Mouse (Mus musculus): Measurements from ENCODE around the gene Stard7. TPM values are rescaled to one million over a fixed set of nuclear protein-coding genes. Genes with fewer than 3 reads are reported as not detected.

Gene Stard7
- polyA plus RNA-seq (2015; fragmentation: Nextera tagmentation; extraction: Ambion mirVana): 88.4 and 92.5 TPM in 2 replicates

- Histone ChIP-seq H3K27ac (replicated peaks) (peak within 1 kb of the TSS; percentile 95), H3K4me2 (peak within 1 kb of the TSS; percentile 91), H3K9ac (peak within 1 kb of the TSS; percentile 96), H3K4me3 (peak within 1 kb of the TSS; percentile 98), H3K4me1 (replicated peaks) (peaks cover 32% of the 10 kb centered on the region), H3K9me3 (no peaks in the 10 kb centered on the region), H3K36me3 (no peaks in the 10 kb centered on the region), H3K27me3 (no peaks in the 10 kb centered on the region)
- under 1% methylated on average over 49 of the region's 49 CpGs for WGBS
- peak; percentile 98 for ATAC-seq (ENCODE audit: low FRiP score, low read depth)
Observed at GRCm38 (mm10) chr2:127269491-127270299, at the start of gene Stard7. Gene Stard7, plus strand, starts transcription at chr2:127270218.

- peaks cover 93% of the 10 kb centered on the region for H3K36me3 ChIP-seq
- WGBS: 99% methylated on average over 3 of the region's 3 CpGs
- H3K9me3 ChIP-seq: no peaks in the 10 kb centered on the region
- ATAC-seq (ENCODE audit: low FRiP score, low read depth): no peak
- H3K27me3 ChIP-seq: no peaks in the 10 kb centered on the region
- H3K4me2 ChIP-seq: no peak overlapping the region
- H3K9ac ChIP-seq: no peak overlapping the region
- H3K27ac ChIP-seq (replicated peaks): no peak overlapping the region
- H3K4me1 ChIP-seq (replicated peaks): no peaks in the 10 kb centered on the region
- no peak overlapping the region for H3K4me3 ChIP-seq
Observed at GRCm38 (mm10) chr2:127225261-127225660, 44.8 kb upstream of the Stard7 start.

GRCm38 (mm10) chr2:127237897-127238610, 32.0 kb upstream of the Stard7 start:
- 96% methylated on average over 11 of the region's 11 CpGs for WGBS
- Histone ChIP-seq H3K27me3 (no peaks in the 10 kb centered on the region), H3K4me1 (replicated peaks) (no peaks in the 10 kb centered on the region), H3K9ac (no peak overlapping the region), H3K9me3 (no peaks in the 10 kb centered on the region), H3K4me2 (no peak overlapping the region), H3K36me3 (peaks cover 86% of the 10 kb centered on the region), H3K27ac (replicated peaks) (no peak overlapping the region), H3K4me3 (no peak overlapping the region)
- no peak for ATAC-seq (ENCODE audit: low FRiP score, low read depth)

GRCm38 (mm10) chr2:127240065-127240464, 30.0 kb upstream of the Stard7 start:
- H3K27ac ChIP-seq (replicated peaks): no peak overlapping the region
- H3K9me3 ChIP-seq: no peaks in the 10 kb centered on the region
- no peaks in the 10 kb centered on the region for H3K27me3 ChIP-seq
- peaks cover 82% of the 10 kb centered on the region for H3K36me3 ChIP-seq
- WGBS: 90% methylated on average over 2 of the region's 2 CpGs
- H3K4me2 ChIP-seq: no peak overlapping the region
- ATAC-seq (ENCODE audit: low FRiP score, low read depth): no peak
- no peak overlapping the region for H3K4me3 ChIP-seq
- no peak overlapping the region for H3K9ac ChIP-seq
- no peaks in the 10 kb centered on the region for H3K4me1 ChIP-seq (replicated peaks)

- H3K4me2 ChIP-seq: peak within 1 kb of the TSS; percentile 92
- H3K9me3 ChIP-seq: no peaks in the 10 kb centered on the region
- H3K4me3 ChIP-seq: peak within 1 kb of the TSS; percentile 99
- H3K27me3 ChIP-seq: no peaks in the 10 kb centered on the region
- WGBS: under 1% methylated on average over 53 of the region's 53 CpGs
- H3K9ac ChIP-seq: peak within 1 kb of the TSS; percentile 96
- peaks cover 34% of the 10 kb centered on the region for H3K36me3 ChIP-seq
- peaks cover 40% of the 10 kb centered on the region for H3K4me1 ChIP-seq (replicated peaks)
- ATAC-seq (ENCODE audit: low FRiP score, low read depth): peak; percentile 98
- H3K27ac ChIP-seq (replicated peaks): peak within 1 kb of the TSS; percentile 89
Observed at GRCm38 (mm10) chr2:127247592-127248333, 22.3 kb upstream of the Stard7 start, which contains the start of the genes Ciao1 and Tmem127. Gene Ciao1, minus strand, starts transcription at chr2:127247816. Gene Tmem127, plus strand, starts transcription at chr2:127247908.

GRCm38 (mm10) chr2:127248334-127249004, 21.5 kb upstream of the Stard7 start:
- ATAC-seq (ENCODE audit: low FRiP score, low read depth): peak; percentile 36
- Histone ChIP-seq H3K4me3 (peak overlapping the region; percentile 99), H3K27me3 (no peaks in the 10 kb centered on the region), H3K27ac (replicated peaks) (peak overlapping the region; percentile 89), H3K9me3 (no peaks in the 10 kb centered on the region), H3K4me1 (replicated peaks) (peaks cover 40% of the 10 kb centered on the region), H3K9ac (peak overlapping the region; percentile 96), H3K36me3 (peaks cover 28% of the 10 kb centered on the region), H3K4me2 (peak overlapping the region; percentile 92)
- under 1% methylated on average over 39 of the region's 39 CpGs for WGBS

GRCm38 (mm10) chr2:127250291-127251008, 19.6 kb upstream of the Stard7 start:
- H3K4me1 ChIP-seq (replicated peaks): peaks cover 40% of the 10 kb centered on the region
- no peak overlapping the region for H3K27ac ChIP-seq (replicated peaks)
- H3K36me3 ChIP-seq: peaks cover 11% of the 10 kb centered on the region
- no peak overlapping the region for H3K9ac ChIP-seq
- no peak for ATAC-seq (ENCODE audit: low FRiP score, low read depth)
- 0 out of 2 replicates have a peak overlapping the region, but pooled peaks have one; percentile 92 for H3K4me2 ChIP-seq
- no peak overlapping the region for H3K4me3 ChIP-seq
- WGBS: 92% methylated on average over 9 of the region's 9 CpGs
- H3K9me3 ChIP-seq: no peaks in the 10 kb centered on the region
- no peaks in the 10 kb centered on the region for H3K27me3 ChIP-seq

- no peaks in the 10 kb centered on the region for H3K27me3 ChIP-seq
- WGBS: 83% methylated on average over 3 of the region's 3 CpGs
- peaks cover 8% of the 10 kb centered on the region; the same call in 1 of the 2 replicates for H3K36me3 ChIP-seq
Observed at GRCm38 (mm10) chr2:127251457-127251856, 18.6 kb upstream of the Stard7 start.

GRCm38 (mm10) chr2:127251880-127252527, 18.0 kb upstream of the Stard7 start:
- Histone ChIP-seq H3K9me3 (no peaks in the 10 kb centered on the region), H3K9ac (no peak overlapping the region), H3K4me1 (replicated peaks) (peaks cover 31% of the 10 kb centered on the region), H3K4me3 (no peak overlapping the region), H3K27ac (replicated peaks) (no peak overlapping the region), H3K27me3 (no peaks in the 10 kb centered on the region), H3K4me2 (no peak overlapping the region), H3K36me3 (peaks cover 12% of the 10 kb centered on the region; the same call in 1 of the 2 replicates)
- no peak for ATAC-seq (ENCODE audit: low FRiP score, low read depth)
- 82% methylated on average over 3 of the region's 3 CpGs for WGBS

More at GRCm38 (mm10) chr2:127251457-127251856, 18.6 kb upstream of the Stard7 start:
- peaks cover 36% of the 10 kb centered on the region for H3K4me1 ChIP-seq (replicated peaks)
- H3K9ac ChIP-seq: no peak overlapping the region
- no peak for ATAC-seq (ENCODE audit: low FRiP score, low read depth)
- H3K9me3 ChIP-seq: no peaks in the 10 kb centered on the region
- no peak overlapping the region for H3K4me3 ChIP-seq
- no peak overlapping the region for H3K27ac ChIP-seq (replicated peaks)
- no peak overlapping the region for H3K4me2 ChIP-seq

GRCm38 (mm10) chr2:127252787-127253186, 17.2 kb upstream of the Stard7 start:
- WGBS: 79% methylated on average over 5 of the region's 5 CpGs
- H3K27me3 ChIP-seq: no peaks in the 10 kb centered on the region
- no peak overlapping the region for H3K4me2 ChIP-seq
- H3K4me1 ChIP-seq (replicated peaks): peaks cover 29% of the 10 kb centered on the region
- H3K9me3 ChIP-seq: no peaks in the 10 kb centered on the region
- no peak overlapping the region for H3K4me3 ChIP-seq
- no peak for ATAC-seq (ENCODE audit: low FRiP score, low read depth)
- H3K9ac ChIP-seq: no peak overlapping the region
- peaks cover 20% of the 10 kb centered on the region for H3K36me3 ChIP-seq
- H3K27ac ChIP-seq (replicated peaks): no peak overlapping the region
